Mouse (Mus musculus): ENCODE measurements around the gene Rflnb. TPM values are rescaled to one million over a fixed set of nuclear protein-coding genes. Genes with fewer than 3 reads are reported as not detected.

Gene Rflnb
- total RNA-seq, 2 experiments from 2014 or later = 14.7 to 21.4 TPM

- peak; percentile 60 for ATAC-seq (replicated peaks; ENCODE audit: poor library complexity)
These were observed 35.1 kb downstream of the Rflnb start for GRCm38 (mm10) chr11:75992481-75992880.

- ATAC-seq (replicated peaks; ENCODE audit: poor library complexity) = peak; percentile 64
These were observed 35.7 kb downstream of the Rflnb start for GRCm38 (mm10) chr11:75991911-75992310.

- no peak for ATAC-seq (replicated peaks; ENCODE audit: poor library complexity)
These were observed 36.4 kb downstream of the Rflnb start for GRCm38 (mm10) chr11:75990965-75991835.

GRCm38 (mm10) chr11:75985948-75986347 lies 41.6 kb downstream of the Rflnb start:
- no peak for ATAC-seq (replicated peaks; ENCODE audit: poor library complexity)

GRCm38 (mm10) chr11:75984581-75984980 lies 43.0 kb downstream of the Rflnb start:
- no peak for ATAC-seq (replicated peaks; ENCODE audit: poor library complexity)

- peak; percentile 88 for ATAC-seq (replicated peaks; ENCODE audit: poor library complexity)
These were observed 44.4 kb downstream of the Rflnb start for GRCm38 (mm10) chr11:75983194-75983593.

GRCm38 (mm10) chr11:75980413-75980812 lies 47.2 kb downstream of the Rflnb start:
- ATAC-seq (replicated peaks; ENCODE audit: poor library complexity) = no peak

GRCm38 (mm10) chr11:75978051-75978450 lies 49.5 kb downstream of the Rflnb start:
- ATAC-seq (replicated peaks; ENCODE audit: poor library complexity) = no peak

- ATAC-seq (replicated peaks; ENCODE audit: poor library complexity) = peak; percentile 54; the same call in 1 of the 2 replicates
These were observed 50.8 kb downstream of the Rflnb start for GRCm38 (mm10) chr11:75976748-75977147.

GRCm38 (mm10) chr11:75973988-75974387 lies 53.6 kb downstream of the Rflnb start:
- ATAC-seq (replicated peaks; ENCODE audit: poor library complexity) = no peak

GRCm38 (mm10) chr11:75972916-75973567 lies 54.5 kb downstream of the Rflnb start:
- no peak for ATAC-seq (replicated peaks; ENCODE audit: poor library complexity)

- ATAC-seq (replicated peaks; ENCODE audit: poor library complexity) = no peak
These were observed 55.4 kb downstream of the Rflnb start for GRCm38 (mm10) chr11:75972188-75972587.

GRCm38 (mm10) chr11:75970629-75971028 lies 57.0 kb downstream of the Rflnb start:
- ATAC-seq (replicated peaks; ENCODE audit: poor library complexity) = no peak

Other genes with a start within 250 kb of the Rflnb start
- not detected in 2 replicates for gene Doc2b, start 231.7 kb downstream of the Rflnb start, total RNA-seq (2015)
- not detected in 2 replicates for gene Doc2b, start 231.7 kb downstream of the Rflnb start, total RNA-seq (2017)
- 0.91 and 0.93 TPM in 2 replicates for gene Rph3al, start 89.4 kb downstream of the Rflnb start, total RNA-seq (2015)
- gene Rph3al, start 89.4 kb downstream of the Rflnb start, total RNA-seq (2017) = 0.54 and 0.74 TPM in 2 replicates
- not detected in 2 replicates for gene 1700016K19Rik, start 27.9 kb downstream of the Rflnb start, total RNA-seq (2015)
- gene 1700016K19Rik, start 27.9 kb downstream of the Rflnb start, total RNA-seq (2017) = not detected in 2 replicates
- 35.3 and 37.8 TPM in 2 replicates for gene Vps53, start 151.9 kb upstream of the Rflnb start, total RNA-seq (2015)
- gene Vps53, start 151.9 kb upstream of the Rflnb start, total RNA-seq (2017) = 35.4 and 58.6 TPM in 2 replicates
- 3.3 and 3.5 TPM in 2 replicates for gene Fam57a, start 151.9 kb upstream of the Rflnb start, total RNA-seq (2015)
- 2.2 and 4.1 TPM in 2 replicates for gene Fam57a, start 151.9 kb upstream of the Rflnb start, total RNA-seq (2017)
- not detected in 2 replicates for gene Dbil5, start 189.8 kb upstream of the Rflnb start, total RNA-seq (2015)
- gene Dbil5, start 189.8 kb upstream of the Rflnb start, total RNA-seq (2017) = 0.78 TPM in 1 of 2 replicates, not detected in the other
- 12.3 and 23.4 TPM in 2 replicates for gene Gemin4, start 189.9 kb upstream of the Rflnb start, total RNA-seq (2015)
- 17.4 and 19.5 TPM in 2 replicates for gene Gemin4, start 189.9 kb upstream of the Rflnb start, total RNA-seq (2017)
- gene Mrm3, start 215.9 kb upstream of the Rflnb start, total RNA-seq (2015) = 16.3 and 21.1 TPM in 2 replicates
- 28.7 and 36.5 TPM in 2 replicates for gene Mrm3, start 215.9 kb upstream of the Rflnb start, total RNA-seq (2017)
- 83.9 and 84.1 TPM in 2 replicates for gene Glod4, start 215.9 kb upstream of the Rflnb start, total RNA-seq (2015)
- gene Glod4, start 215.9 kb upstream of the Rflnb start, total RNA-seq (2017) = 156 and 273 TPM in 2 replicates

All from megakaryocyte progenitor cell, adult 5-6 weeks (primary cell).